Mouse (Mus musculus) liver, embryonic 11.5 days (tissue): Measurements from ENCODE around the gene Vsir. TPM values are rescaled to one million over a fixed set of nuclear protein-coding genes. Genes with fewer than 3 reads are reported as not detected.

ENCODE experiments used
- ATAC-seq: fragments of 200-750 bp; cut with Nextera tagmentation; replicated peaks from 2 replicates; pipeline ENCODE4 v1.8.0; 2017; ENCODE audit warnings: moderate number of reproducible peaks, mild to moderate bottlenecking, moderate TSS enrichment, moderate library complexity; ENCODE audit not compliant: low FRiP score
- DNase-seq: peaks from one replicate; pipeline ENCODE4 v3.0.0-alpha.2; 2017; ENCODE audit warnings: low spot score
- H3K27ac ChIP-seq: fragments of 300-500 bp; sonication (generic); 2 replicates; pipeline ENCODE4 v1.5.1; 2014; ENCODE audit warnings: mild to moderate bottlenecking, low read depth, low read length, control low read depth
- H3K27me3 ChIP-seq: fragments of 300-500 bp; sonication (generic); replicated peaks from 2 replicates; pipeline ENCODE4 v1.6.1; 2014; ENCODE audit warnings: low read length, mixed read lengths; ENCODE audit not compliant: control insufficient read depth, insufficient read depth
- H3K36me3 ChIP-seq: fragments of 300-500 bp; sonication (generic); 2 replicates; pipeline ENCODE4 v1.6.1; 2014; ENCODE audit warnings: mild to moderate bottlenecking, low read length, moderate library complexity, mixed read lengths; ENCODE audit not compliant: control insufficient read depth, insufficient read depth
- H3K4me1 ChIP-seq: fragments of 300-500 bp; sonication (generic); replicated peaks from 2 replicates; pipeline ENCODE4 v1.6.1; 2014; ENCODE audit warnings: low read length, mixed read lengths; ENCODE audit not compliant: control insufficient read depth, insufficient read depth
- H3K4me2 ChIP-seq: fragments of 300-500 bp; sonication (generic); 2 replicates; pipeline ENCODE4 v1.6.1; 2014; ENCODE audit warnings: mild to moderate bottlenecking, control low read depth, moderate library complexity
- H3K4me3 ChIP-seq: fragments of 300-500 bp; sonication (generic); 2 replicates; pipeline ENCODE4 v1.5.1; 2014; ENCODE audit warnings: low read depth, low read length, control low read depth
- H3K9ac ChIP-seq: fragments of 300-500 bp; sonication (generic); 2 replicates; pipeline ENCODE4 v1.6.1; 2014; ENCODE audit warnings: low read depth, low read length, control low read depth
- H3K9me3 ChIP-seq: fragments of 300-500 bp; sonication (generic); 2 replicates; pipeline ENCODE4 v1.6.1; 2016; ENCODE audit warnings: low read length, inconsistent platforms, mixed read lengths; ENCODE audit not compliant: control insufficient read depth
- whole genome bisulfite sequencing: fragments of 180-500 bp; shearing (Covaris S2); extraction: QIAGEN DNeasy Blood & Tissue Kit; methylation state at CpG from one replicate; pipeline ENCODE4 v1.1.7; 2014; 5-methylcytosine and 5-hydroxymethylcytosine counted together
- polyA plus RNA-seq: library from polyadenylated mRNA; unstranded; fragments of >200 nt; fragmentation: Nextera tagmentation; extraction: Ambion mirVana; gene quantifications from 2 replicates; pipeline ENCODE4 v1.2.1, GENCODE M21; 2014

The Vsir gene
- polyA plus RNA-seq, 1 experiment from 2014 or later, result 5.4 TPM

DNA sequence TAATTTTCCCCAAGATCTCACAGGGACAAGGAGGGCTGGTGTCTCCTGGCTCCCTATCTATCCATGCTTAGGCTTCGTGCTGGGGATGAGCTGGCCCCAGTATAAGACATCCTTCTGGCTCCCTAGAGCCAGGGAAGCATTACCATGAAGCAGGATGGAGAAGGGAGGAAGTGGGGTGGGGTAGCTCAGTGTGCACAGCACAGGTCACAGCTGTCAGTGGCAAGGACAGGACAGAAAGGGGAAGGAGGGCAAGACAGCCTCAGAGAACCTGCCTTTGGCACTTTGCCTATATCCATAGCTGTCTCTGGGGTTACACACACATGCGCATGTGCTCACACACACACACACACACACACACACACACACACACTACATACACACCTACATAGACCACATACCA, 41.7 kb downstream of the Vsir start:
- DNase-seq, result no peak
- H3K27ac ChIP-seq, result no peak overlapping the region
- no peak overlapping the region for H3K9ac ChIP-seq
- H3K4me2 ChIP-seq, result no peak overlapping the region
- 0 out of 2 replicates have a peak, but pooled peaks cover 2% of the 10 kb centered on the region for H3K4me1 ChIP-seq
- H3K9me3 ChIP-seq, result no peaks in the 10 kb centered on the region
- no peaks in the 10 kb centered on the region for H3K27me3 ChIP-seq
- H3K4me3 ChIP-seq, result no peak overlapping the region
- ATAC-seq, result no peak
- 73% methylated on average over 2 of the region's 2 CpGs for WGBS
- no peaks in the 10 kb centered on the region for H3K36me3 ChIP-seq

DNA sequence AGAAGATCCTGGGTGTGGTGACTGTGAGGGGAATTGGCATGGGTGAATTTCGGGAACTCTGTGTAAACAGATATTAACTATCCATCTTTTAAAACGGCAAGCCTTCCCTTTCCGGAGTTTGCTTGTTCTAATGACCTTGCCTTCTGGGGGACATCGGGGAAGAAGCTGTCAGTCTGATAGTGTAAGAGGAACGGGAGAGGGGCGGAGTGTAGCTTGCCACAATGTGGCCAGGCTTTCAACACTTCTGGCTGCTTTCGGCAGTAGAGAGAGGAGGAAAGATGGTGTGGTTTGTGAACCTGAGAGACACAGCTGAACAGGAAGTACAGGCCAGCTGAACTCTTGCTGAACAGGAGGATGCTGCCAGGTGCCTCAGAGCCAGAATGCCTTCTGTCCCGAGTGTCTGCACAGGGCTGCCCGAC, 42.8 kb downstream of the Vsir start:
- H3K9me3 ChIP-seq, result no peaks in the 10 kb centered on the region
- no peak overlapping the region for H3K27ac ChIP-seq
- WGBS, result 16% methylated on average over 9 of the region's 9 CpGs
- H3K27me3 ChIP-seq, result no peaks in the 10 kb centered on the region
- H3K9ac ChIP-seq, result no peak overlapping the region
- no peaks in the 10 kb centered on the region for H3K36me3 ChIP-seq
- H3K4me1 ChIP-seq, result 0 out of 2 replicates have a peak, but pooled peaks cover 2% of the 10 kb centered on the region
- no peak overlapping the region for H3K4me2 ChIP-seq
- no peak for ATAC-seq
- no peak overlapping the region for H3K4me3 ChIP-seq
- no peak for DNase-seq

DNA sequence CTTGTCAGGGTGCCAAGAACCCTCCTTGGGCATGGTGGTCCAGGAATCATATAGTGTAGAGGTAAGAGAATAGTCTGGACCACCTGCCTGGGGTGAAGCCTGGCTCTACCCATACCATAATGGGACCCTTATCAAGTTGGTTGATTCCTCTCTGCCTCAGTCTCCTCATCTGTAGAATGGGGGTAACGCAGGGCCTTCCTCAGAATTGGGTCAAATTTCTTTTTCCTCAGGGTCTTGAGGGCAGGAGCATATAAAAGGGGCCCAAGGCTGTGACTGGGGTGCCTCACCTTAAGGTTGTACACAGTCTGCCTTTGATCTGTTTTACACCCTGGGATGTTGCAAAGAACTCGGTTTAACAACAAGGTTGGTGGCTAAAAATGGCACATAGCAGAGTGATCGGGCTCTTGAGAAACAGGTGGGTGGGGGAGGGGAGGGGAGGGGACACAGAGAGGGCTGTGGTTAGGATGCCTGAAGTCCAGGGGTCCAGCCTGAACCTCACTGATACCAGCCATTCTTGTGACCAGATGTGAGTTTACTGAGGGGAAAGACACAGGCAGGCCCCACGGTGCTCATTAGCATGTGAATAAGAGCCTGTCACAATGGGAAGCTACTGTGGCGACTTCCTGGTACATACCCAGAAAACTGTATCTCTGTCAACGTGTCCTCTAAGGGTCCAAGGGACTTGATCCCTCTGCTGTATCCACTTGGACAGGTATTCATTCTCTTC, 43.7 kb downstream of the Vsir start:
- DNase-seq (no peak), ATAC-seq (no peak)
- no peak overlapping the region for H3K9ac ChIP-seq
- no peaks in the 10 kb centered on the region for H3K27me3 ChIP-seq
- no peaks in the 10 kb centered on the region for H3K9me3 ChIP-seq
- 45% methylated on average over 6 of the region's 6 CpGs for WGBS
- no peak overlapping the region for H3K27ac ChIP-seq
- H3K4me1 ChIP-seq, result 0 out of 2 replicates have a peak, but pooled peaks cover 2% of the 10 kb centered on the region
- no peak overlapping the region for H3K4me2 ChIP-seq
- no peak overlapping the region for H3K4me3 ChIP-seq
- H3K36me3 ChIP-seq, result no peaks in the 10 kb centered on the region

GRCm38 (mm10) chr10:60390904-60391420, 44.3 kb downstream of the Vsir start:
- no peak overlapping the region for H3K9ac ChIP-seq
- H3K27me3 ChIP-seq, result no peaks in the 10 kb centered on the region
- no peak overlapping the region for H3K4me3 ChIP-seq
- H3K36me3 ChIP-seq, result no peaks in the 10 kb centered on the region
- H3K4me2 ChIP-seq, result no peak overlapping the region
- ATAC-seq (no peak), DNase-seq (no peak)
- H3K27ac ChIP-seq, result no peak overlapping the region
- 0 out of 2 replicates have a peak, but pooled peaks cover 2% of the 10 kb centered on the region for H3K4me1 ChIP-seq
- whole genome bisulfite sequencing, result 49% methylated on average over 5 of the region's 5 CpGs
- H3K9me3 ChIP-seq, result no peaks in the 10 kb centered on the region

DNA sequence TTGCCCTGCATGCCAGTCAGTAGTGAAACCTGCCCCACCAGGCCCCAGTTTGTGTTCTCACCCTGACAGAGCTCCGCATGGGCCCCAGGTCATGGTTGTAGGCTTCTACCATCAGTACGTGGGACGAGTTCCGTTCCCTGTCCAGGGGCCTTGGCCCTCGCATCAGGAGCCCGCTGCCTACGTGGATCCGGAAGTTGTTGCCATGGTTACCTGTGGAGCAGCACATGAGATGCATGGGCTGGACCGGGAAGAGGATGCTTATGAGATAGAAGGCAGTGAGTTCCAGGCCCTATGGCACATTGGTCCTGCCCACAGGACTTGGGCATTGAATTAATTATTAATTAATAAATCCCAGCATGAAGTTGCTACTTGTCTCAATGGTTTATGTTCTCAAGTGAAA, 45.0 kb downstream of the Vsir start:
- no peak for ATAC-seq

GRCm38 (mm10) chr10:60394936-60395335, 48.3 kb downstream of the Vsir start:
- WGBS, result 73% methylated on average over 7 of the region's 7 CpGs
- H3K4me1 ChIP-seq, result no peaks in the 10 kb centered on the region
- H3K9ac ChIP-seq, result no peak overlapping the region
- H3K4me3 ChIP-seq, result no peak overlapping the region
- H3K27me3 ChIP-seq, result no peaks in the 10 kb centered on the region
- H3K9me3 ChIP-seq, result no peaks in the 10 kb centered on the region
- ATAC-seq (no peak), DNase-seq (no peak)
- no peak overlapping the region for H3K4me2 ChIP-seq
- H3K27ac ChIP-seq, result no peak overlapping the region
- H3K36me3 ChIP-seq, result no peaks in the 10 kb centered on the region

More for the DNA sequence above, 45.0 kb downstream of the Vsir start:
- Histone ChIP-seq H3K9ac (no peak overlapping the region), H3K4me3 (no peak overlapping the region), H3K27me3 (no peaks in the 10 kb centered on the region), H3K4me2 (no peak overlapping the region), H3K36me3 (no peaks in the 10 kb centered on the region), H3K9me3 (no peaks in the 10 kb centered on the region), H3K27ac (no peak overlapping the region), H3K4me1 (0 out of 2 replicates have a peak, but pooled peaks cover 2% of the 10 kb centered on the region)
- no peak for DNase-seq
- 87% methylated on average over 9 of the region's 9 CpGs for WGBS

- Histone ChIP-seq H3K4me3 (no peak overlapping the region), H3K36me3 (no peaks in the 10 kb centered on the region), H3K4me2 (no peak overlapping the region), H3K9me3 (no peaks in the 10 kb centered on the region), H3K4me1 (no peaks in the 10 kb centered on the region), H3K9ac (no peak overlapping the region), H3K27ac (no peak overlapping the region), H3K27me3 (no peaks in the 10 kb centered on the region)
- DNase-seq (no peak), ATAC-seq (no peak)
- 73% methylated on average over 5 of the region's 5 CpGs for WGBS
Measured at GRCm38 (mm10) chr10:60395605-60396004, 49.0 kb downstream of the Vsir start.

- ATAC-seq, result no peak
- Histone ChIP-seq H3K27ac (no peak overlapping the region), H3K4me2 (no peak overlapping the region), H3K4me1 (no peaks in the 10 kb centered on the region), H3K9ac (no peak overlapping the region), H3K4me3 (no peak overlapping the region), H3K27me3 (no peaks in the 10 kb centered on the region), H3K36me3 (no peaks in the 10 kb centered on the region), H3K9me3 (no peaks in the 10 kb centered on the region)
- WGBS, result 81% methylated on average over 10 of the region's 10 CpGs
- DNase-seq, result no peak
Measured at GRCm38 (mm10) chr10:60398051-60398814, 51.6 kb downstream of the Vsir start.
